In the genomic region with DNA sequence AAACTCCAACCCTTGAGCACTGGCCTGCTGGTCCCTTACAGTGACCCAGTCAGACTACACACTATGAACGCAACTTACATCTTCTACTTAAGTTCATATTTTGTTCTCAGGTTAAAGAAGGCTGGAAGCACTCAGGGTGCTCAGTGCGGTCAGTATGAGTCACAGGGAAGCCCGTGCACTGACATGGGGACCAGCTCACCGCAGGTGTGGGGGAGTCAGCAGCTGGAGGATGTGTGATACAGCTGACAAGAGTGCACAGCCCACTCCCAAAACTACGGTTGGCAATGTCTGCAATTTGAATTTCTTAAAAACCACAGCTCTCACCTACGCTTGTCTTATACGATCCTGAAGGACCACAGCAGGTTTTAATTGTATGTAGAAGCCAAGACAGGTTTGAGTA, we compare ENCODE assay signal across 16 mouse cellular contexts. TPM values are rescaled to one million over a fixed set of nuclear protein-coding genes. Genes with fewer than 3 reads are reported as not detected.
"Had no signal": no experiment of that assay in that cellular context is flagged by ENCODE, and none has a peak within 500 bp of the region (broad histone marks: within the 10 kb centered on the region; RNA-seq: fewer than 3 reads in every experiment).

No protein-coding gene starts in this region.

- H3K27me3 ChIP-seq: liver, embryonic 12.5 days; neural tube, embryonic 13.5 days; stomach, embryonic 15.5 days had no signal

- H3K27ac ChIP-seq: limb, embryonic 10.5 days; liver, embryonic 12.5 days; midbrain, embryonic 10.5 days; neural tube, embryonic 13.5 days; stomach, embryonic 15.5 days had no signal

- H3K9me3 ChIP-seq: limb, embryonic 10.5 days; liver, embryonic 12.5 days; midbrain, embryonic 10.5 days; neural tube, embryonic 13.5 days; stomach, embryonic 15.5 days had no signal

- DNase-seq: kidney, adult 18-20 months; kidney, postnatal 14 days; lung, embryonic 14.5 days; lung, postnatal 10 days; lung, postnatal 4 days; midbrain, embryonic 14.5 days; right cerebral cortex, postnatal 14 days; thymus, postnatal 36 days had no signal

- H3K4me2 ChIP-seq: liver, embryonic 12.5 days; lung, embryonic 14.5 days; neural tube, embryonic 13.5 days; stomach, embryonic 15.5 days had no signal

- H3K4me3 ChIP-seq: limb, embryonic 10.5 days; liver, embryonic 12.5 days; midbrain, embryonic 10.5 days; neural tube, embryonic 13.5 days; stomach, embryonic 15.5 days had no signal

- H3K9ac ChIP-seq: liver, embryonic 12.5 days; lung, embryonic 14.5 days; neural tube, embryonic 13.5 days; stomach, embryonic 15.5 days had no signal

- ATAC-seq: liver, embryonic 12.5 days had no signal

- H3K4me1 ChIP-seq: midbrain, embryonic 10.5 days; neural tube, embryonic 13.5 days; stomach, embryonic 15.5 days had no signal

RNA-seq across cellular contexts. Expression of gene Fank1, which starts 36.1 kb away (rescaled TPM):
- total RNA-seq: megakaryocyte, adult 5-6 weeks had no signal
- polyA plus RNA-seq: liver, embryonic 16.5 days; spleen, adult 2 months had no signal
